Mouse (Mus musculus) erythroblast, embryonic 14.5 days (primary cell): Measurements from ENCODE around the gene Negr1. TPM values are rescaled to one million over a fixed set of nuclear protein-coding genes. Genes with fewer than 3 reads are reported as not detected.

Experiments used
- H3K27me3 ChIP-seq: 2 replicates; pipeline ENCODE4 v1.6.1; 2012; ENCODE audit warnings: inconsistent platforms; ENCODE audit not compliant: control insufficient read depth
- H3K36me3 ChIP-seq: 2 replicates; pipeline ENCODE4 v1.6.1; 2012; ENCODE audit warnings: mild to moderate bottlenecking, inconsistent platforms; ENCODE audit not compliant: control insufficient read depth
- H3K4me1 ChIP-seq: 2 replicates; pipeline ENCODE4 v1.6.1; 2012; ENCODE audit warnings: inconsistent platforms; ENCODE audit not compliant: control insufficient read depth
- H3K4me3 ChIP-seq: replicated peaks from 2 replicates; pipeline ENCODE3; 2012; ENCODE audit warnings: moderate library complexity, mild to moderate bottlenecking, inconsistent platforms
- H3K9me3 ChIP-seq: 2 replicates; pipeline ENCODE4 v1.6.1; 2012; ENCODE audit warnings: low read length, inconsistent platforms, mixed read lengths; ENCODE audit not compliant: control insufficient read depth
- GATA1 ChIP-seq: IDR thresholded peaks from 2 replicates; pipeline ENCODE4 v1.6.1; 2012; ENCODE audit warnings: low read length, inconsistent platforms, mixed read lengths
- TAL1 ChIP-seq: IDR thresholded peaks from 3 replicates; pipeline ENCODE4 v1.6.1; 2012; ENCODE audit warnings: low read length, inconsistent platforms, mixed read lengths
- polyA plus RNA-seq: library from polyadenylated mRNA; stranded (reverse); fragments of >175 nt; gene quantifications from 2 replicates; pipeline ENCODE4 v1.2.3, GENCODE M21; 2012

Negr1 gene
- polyA plus RNA-seq: 0.02 TPM in 1 of 2 replicates, not detected in the other

DNA sequence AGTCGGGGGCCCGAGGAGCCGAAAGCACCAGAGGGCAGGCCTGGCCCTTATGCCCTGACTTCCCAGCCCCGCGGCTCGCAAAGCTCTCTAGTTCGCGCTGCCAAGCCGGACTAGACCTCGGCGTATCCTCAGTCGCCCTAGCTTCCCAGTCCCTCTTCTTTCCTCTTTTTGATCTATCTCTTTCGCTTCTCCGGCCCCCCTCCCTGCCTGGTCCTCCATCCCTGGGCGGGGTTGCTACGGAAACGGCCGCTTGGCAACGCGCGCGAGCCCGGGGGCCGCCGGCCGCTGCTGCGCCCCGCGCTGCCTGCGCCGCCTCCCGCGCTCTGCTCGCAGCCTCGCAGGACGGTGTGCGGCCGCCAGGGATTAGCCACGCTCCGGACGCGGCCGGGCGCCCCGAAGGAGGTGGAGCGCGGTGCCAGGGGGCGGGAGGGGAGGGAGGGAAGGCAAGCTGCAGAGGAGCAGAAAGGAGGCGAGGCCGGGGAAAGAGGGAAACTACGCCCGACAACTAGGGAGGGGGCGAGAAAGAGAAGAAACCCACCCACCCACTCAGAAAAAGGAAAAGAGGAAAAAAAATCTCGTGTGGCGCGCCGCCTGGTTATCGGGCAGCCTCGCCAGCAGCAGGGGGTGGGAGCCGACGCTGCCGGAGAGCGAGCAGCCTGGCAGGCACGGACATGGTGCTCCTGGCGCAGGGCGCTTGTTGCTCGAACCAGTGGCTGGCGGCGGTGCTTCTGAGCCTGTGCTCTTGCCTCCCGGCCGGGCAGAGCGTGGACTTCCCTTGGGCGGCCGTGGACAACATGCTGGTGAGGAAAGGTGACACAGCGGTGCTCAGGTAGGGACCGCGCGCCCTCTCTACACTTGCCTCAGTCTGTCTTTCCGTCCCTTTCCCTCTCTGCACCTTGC lies at the start of gene Negr1:
Gene Negr1, plus strand, starts transcription at position 271 of the 900 bp plus-strand sequence.
- Histone ChIP-seq H3K4me3 (no peak within 1 kb of the TSS), H3K36me3 (no peaks in the 10 kb centered on the region), H3K27me3 (peaks cover 43% of the 10 kb centered on the region), H3K9me3 (no peaks in the 10 kb centered on the region; the same call in 1 of the 2 replicates), H3K4me1 (no peaks in the 10 kb centered on the region)
- no peak for TF ChIP-seq GATA1
- no peak for TF ChIP-seq TAL1

DNA sequence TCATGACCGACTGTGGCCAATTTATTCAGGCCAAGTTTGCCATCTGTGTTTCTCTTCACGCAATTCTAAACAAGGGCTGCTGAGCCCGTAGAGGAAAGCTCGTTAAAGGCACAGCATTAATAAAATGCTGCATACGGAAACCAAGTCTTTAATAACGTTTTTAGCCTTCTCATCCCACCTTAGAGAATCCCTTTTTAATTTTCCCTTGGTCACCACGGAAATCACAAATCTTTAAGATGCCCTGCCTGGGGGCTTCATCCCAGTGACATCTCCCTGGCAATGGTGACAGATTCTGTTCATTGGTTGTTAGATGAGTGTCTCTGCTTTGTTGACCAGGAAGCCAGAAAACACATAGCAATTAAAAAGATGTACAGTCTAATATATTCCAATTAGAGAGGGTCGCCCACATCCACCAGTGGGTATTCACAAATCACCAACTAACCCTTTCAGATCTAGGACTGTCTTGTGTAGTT lies 35.1 kb upstream of the Negr1 start:
- Histone ChIP-seq H3K9me3 (peaks cover 4% of the 10 kb centered on the region; the same call in 1 of the 2 replicates), H3K4me3 (no peak overlapping the region), H3K4me1 (no peaks in the 10 kb centered on the region), H3K36me3 (no peaks in the 10 kb centered on the region), H3K27me3 (no peaks in the 10 kb centered on the region)
- no peak for TF ChIP-seq TAL1
- no peak for TF ChIP-seq GATA1

DNA sequence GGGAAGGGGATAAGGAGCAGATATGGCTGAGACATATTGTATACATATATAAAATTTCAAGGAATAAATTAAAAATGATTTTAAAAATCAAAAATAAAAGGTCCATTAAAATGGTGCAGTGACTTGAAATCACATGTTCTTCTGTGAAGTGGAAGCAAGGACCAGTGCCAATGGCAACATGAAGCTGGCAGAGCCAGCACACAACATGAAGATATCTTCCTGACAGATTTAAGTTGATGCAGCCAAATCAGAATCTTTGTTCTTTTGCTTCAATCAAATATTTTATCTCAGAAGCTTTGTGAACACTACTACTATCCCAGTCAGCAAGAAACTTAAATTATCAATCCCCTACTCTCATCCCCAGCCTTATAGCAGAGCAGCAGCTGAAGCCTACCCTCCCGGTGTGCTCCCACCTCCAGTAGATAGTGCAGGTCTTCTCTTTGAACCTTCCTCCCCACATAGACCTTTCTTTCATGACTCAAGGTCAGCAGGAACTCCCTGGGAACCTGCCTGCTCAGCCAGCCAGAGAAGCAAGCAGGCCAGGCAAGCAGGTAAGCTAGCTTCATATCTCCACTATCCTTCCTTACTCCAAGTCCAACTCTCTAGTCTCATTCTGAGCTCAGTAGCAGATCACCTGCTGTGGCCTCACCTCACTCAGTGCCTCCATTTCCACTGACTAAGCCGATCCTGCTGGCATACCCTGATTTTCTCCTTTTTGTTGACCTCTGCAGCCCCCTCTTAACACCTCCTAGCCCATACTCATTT lies 34.2 kb upstream of the Negr1 start:
- H3K36me3 ChIP-seq: no peaks in the 10 kb centered on the region
- no peak overlapping the region for H3K4me3 ChIP-seq
- TF ChIP-seq GATA1: no peak
- TF ChIP-seq TAL1: no peak
- H3K4me1 ChIP-seq: no peaks in the 10 kb centered on the region
- H3K9me3 ChIP-seq: peaks cover 4% of the 10 kb centered on the region; the same call in 1 of the 2 replicates
- no peaks in the 10 kb centered on the region for H3K27me3 ChIP-seq

DNA sequence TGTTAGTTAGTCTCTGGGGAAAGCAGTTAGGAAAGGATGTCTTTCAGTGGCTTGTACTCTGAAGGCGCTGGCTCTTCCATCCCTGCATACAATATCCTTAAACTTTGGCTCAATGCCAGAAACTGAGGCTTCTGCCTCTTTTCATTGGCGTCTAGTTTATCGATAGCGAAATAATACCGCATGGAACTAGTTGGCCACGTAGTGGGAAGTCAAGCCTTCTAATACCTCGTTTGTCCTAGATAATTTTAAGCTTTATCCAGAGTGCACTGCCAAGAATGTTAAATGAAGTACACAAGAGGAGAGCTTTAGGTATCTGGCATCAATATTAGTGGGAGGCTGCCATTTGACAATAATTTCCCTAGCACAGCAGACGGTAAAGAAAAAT lies 2.2 kb upstream of the Negr1 start:
- Histone ChIP-seq H3K4me3 (no peak overlapping the region), H3K9me3 (no peaks in the 10 kb centered on the region), H3K27me3 (peaks cover 43% of the 10 kb centered on the region), H3K4me1 (no peaks in the 10 kb centered on the region), H3K36me3 (no peaks in the 10 kb centered on the region)
- TF ChIP-seq TAL1: no peak
- no peak for TF ChIP-seq GATA1

DNA sequence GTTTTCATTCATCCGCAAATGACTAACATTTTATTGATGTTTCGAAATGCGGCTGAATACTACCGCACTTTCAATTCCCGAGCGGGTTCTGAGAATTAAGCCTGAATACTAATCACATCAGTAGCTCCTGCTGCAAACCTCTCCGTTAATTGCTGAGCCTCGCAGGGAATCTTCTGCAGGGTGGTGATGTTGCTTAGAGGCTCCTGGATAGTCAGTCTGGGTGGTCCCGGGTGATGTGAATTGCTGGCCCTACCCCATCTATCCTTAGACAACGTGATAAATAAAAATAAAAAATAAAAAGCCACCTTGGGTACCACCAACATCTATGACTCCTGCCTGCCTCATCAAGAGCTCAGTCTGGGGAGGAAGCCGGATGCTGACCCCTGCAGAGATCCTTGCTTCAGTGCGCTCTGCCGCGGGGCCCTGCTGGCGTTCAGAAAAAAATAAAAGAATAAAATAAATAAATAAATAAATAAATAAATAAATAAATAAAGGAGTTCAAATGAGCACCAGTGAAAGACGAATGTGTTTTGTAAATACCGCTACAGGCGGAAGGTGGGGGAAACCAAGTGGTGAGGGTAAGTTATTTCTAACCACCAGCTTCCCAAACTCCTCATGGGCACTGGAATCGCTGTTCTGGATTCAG lies 1.6 kb upstream of the Negr1 start:
- no peaks in the 10 kb centered on the region for H3K9me3 ChIP-seq
- H3K36me3 ChIP-seq: no peaks in the 10 kb centered on the region
- TF ChIP-seq TAL1 (no peak), GATA1 (no peak)
- H3K4me1 ChIP-seq: no peaks in the 10 kb centered on the region
- no peak overlapping the region for H3K4me3 ChIP-seq
- peaks cover 43% of the 10 kb centered on the region for H3K27me3 ChIP-seq

DNA sequence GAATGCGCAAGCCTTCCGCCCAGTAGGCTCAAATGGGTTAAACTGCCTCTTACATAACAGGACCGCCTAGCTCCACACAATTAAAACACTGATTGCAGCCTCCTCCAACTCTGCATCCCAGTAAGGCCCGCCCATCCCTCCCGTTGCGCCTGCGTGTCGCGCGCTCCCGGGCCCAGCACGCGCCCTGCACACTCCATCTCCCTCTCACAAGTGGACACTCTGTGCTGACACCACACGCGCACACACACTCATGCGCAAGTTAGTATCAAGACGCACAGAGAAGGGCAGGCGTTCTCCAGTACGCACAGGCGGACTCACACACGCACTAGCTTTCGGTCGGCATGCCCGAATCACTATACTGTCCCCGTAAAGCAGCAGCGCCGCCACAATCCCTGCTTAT lies 828 bp upstream of the Negr1 start:
- Histone ChIP-seq H3K9me3 (no peaks in the 10 kb centered on the region), H3K4me3 (no peak overlapping the region), H3K4me1 (no peaks in the 10 kb centered on the region), H3K27me3 (peaks cover 43% of the 10 kb centered on the region), H3K36me3 (no peaks in the 10 kb centered on the region)
- no peak for TF ChIP-seq TAL1
- TF ChIP-seq GATA1: no peak

DNA sequence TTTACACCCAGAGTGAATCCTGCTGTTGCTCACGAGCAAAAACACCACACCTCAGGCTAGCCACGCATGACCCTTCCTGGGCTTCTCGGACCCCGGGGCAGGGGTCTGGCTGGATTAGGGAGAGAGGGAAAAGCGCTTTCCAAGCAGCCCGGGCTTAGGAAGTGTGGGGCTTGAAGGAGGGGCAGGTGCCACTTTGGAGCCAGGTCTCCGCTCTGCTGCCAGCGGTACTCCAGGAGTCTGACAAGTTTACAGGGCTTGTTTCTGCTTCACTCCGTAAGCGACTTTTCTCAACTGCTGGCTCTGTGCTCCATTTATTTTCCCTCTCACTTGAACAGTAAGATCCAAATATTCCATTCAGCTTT lies 811 bp downstream of the Negr1 start:
- no peak for TF ChIP-seq TAL1
- TF ChIP-seq GATA1: no peak
- Histone ChIP-seq H3K4me3 (no peak overlapping the region), H3K9me3 (no peaks in the 10 kb centered on the region; the same call in 1 of the 2 replicates), H3K27me3 (peaks cover 43% of the 10 kb centered on the region), H3K36me3 (no peaks in the 10 kb centered on the region), H3K4me1 (no peaks in the 10 kb centered on the region)

DNA sequence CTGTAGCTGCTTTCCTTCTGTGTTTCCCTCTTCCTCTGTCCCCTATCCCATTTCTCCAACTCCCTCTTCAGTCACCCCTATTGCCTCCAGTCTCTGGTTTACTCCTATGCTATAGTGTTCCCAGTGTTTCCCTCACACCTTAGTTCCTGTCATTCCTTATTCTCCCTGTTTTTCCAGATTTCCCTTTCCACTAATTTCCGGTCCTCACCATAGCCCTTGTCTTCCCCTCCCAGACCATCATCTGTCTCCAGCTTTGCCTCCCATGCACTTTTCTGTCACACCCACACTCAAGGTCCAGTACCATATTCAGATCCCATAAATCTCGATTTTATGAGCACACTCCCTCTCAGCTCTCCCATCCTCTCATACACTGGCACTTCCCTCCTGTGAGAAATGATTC lies 1.2 kb downstream of the Negr1 start:
- peaks cover 43% of the 10 kb centered on the region for H3K27me3 ChIP-seq
- no peak overlapping the region for H3K4me3 ChIP-seq
- no peaks in the 10 kb centered on the region for H3K4me1 ChIP-seq
- H3K9me3 ChIP-seq: no peaks in the 10 kb centered on the region; the same call in 1 of the 2 replicates
- no peaks in the 10 kb centered on the region for H3K36me3 ChIP-seq
- TF ChIP-seq GATA1: no peak
- TF ChIP-seq TAL1: no peak

DNA sequence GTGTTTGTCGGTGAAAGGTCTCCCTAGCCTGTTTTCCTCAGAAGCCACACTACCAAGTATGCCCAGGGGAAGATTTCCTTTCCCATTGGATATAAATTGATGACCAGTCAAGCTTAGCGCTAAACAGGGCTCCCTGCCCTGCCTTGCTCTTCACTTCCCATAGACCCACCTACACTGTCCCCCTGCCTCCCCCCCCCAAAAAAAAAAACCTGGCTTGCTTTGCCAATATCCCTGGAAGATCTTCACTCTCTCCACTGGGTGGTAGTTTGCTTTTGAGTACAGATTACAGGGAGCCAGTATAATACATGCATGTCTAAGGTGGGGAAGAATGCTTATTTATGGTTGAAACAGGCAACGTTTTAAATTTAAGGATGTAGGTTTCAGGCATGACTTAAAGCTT lies 1.8 kb downstream of the Negr1 start:
- H3K9me3 ChIP-seq: no peaks in the 10 kb centered on the region; the same call in 1 of the 2 replicates
- H3K4me1 ChIP-seq: no peaks in the 10 kb centered on the region
- H3K27me3 ChIP-seq: peaks cover 43% of the 10 kb centered on the region
- H3K4me3 ChIP-seq: no peak overlapping the region
- H3K36me3 ChIP-seq: no peaks in the 10 kb centered on the region
- TF ChIP-seq TAL1 (no peak), GATA1 (no peak)
